Mouse (Mus musculus) liver, embryonic 14.5 days (tissue): ENCODE data around the gene Dusp22. TPM values are rescaled to one million over a fixed set of nuclear protein-coding genes. Genes with fewer than 3 reads are reported as not detected.

ENCODE experiments used
- ATAC-seq: fragments of 200-750 bp; cut with Nextera tagmentation; 2 replicates; pipeline ENCODE4 v1.8.0; 2017; ENCODE audit warnings: moderate number of reproducible peaks, mild to moderate bottlenecking, moderate library complexity; ENCODE audit not compliant: insufficient read depth
- DNase-seq, 3 experiments: peaks; one replicate each; pipeline ENCODE4 v3.0.0-alpha.2; 2012 to 2013; ENCODE audit warnings: low read depth in 3 of 3, low spot score in 3 of 3
- H3K27ac ChIP-seq: fragments of 300-500 bp; sonication (generic); 2 replicates; pipeline ENCODE4 v1.5.1; 2014; ENCODE audit warnings: moderate library complexity, mild to moderate bottlenecking, control low read depth, inconsistent platforms
- H3K27me3 ChIP-seq: fragments of 300-500 bp; sonication (generic); 2 replicates; pipeline ENCODE4 v1.6.1; 2014; ENCODE audit warnings: mild to moderate bottlenecking, low read length, moderate library complexity; ENCODE audit not compliant: control insufficient read depth, insufficient read depth
- H3K36me3 ChIP-seq: fragments of 300-500 bp; sonication (generic); replicated peaks from 2 replicates; pipeline ENCODE4 v1.6.1; 2014; ENCODE audit warnings: low read depth; ENCODE audit not compliant: control insufficient read depth, insufficient read depth
- H3K4me1 ChIP-seq, 2 experiments: fragments of 200-500 bp in 1 of 2; fragments of 300-500 bp in 1 of 2; sonication (generic) in 1 of 2; replicated peaks; 2 replicates each; pipeline ENCODE4 v1.6.1; 2012 to 2014; ENCODE audit warnings: antibody characterized with exemption in 1 of 2, inconsistent platforms in 1 of 2, low read length in 1 of 2; ENCODE audit not compliant: control insufficient read depth in 2 of 2, insufficient read depth in 2 of 2
- H3K4me2 ChIP-seq: fragments of 300-500 bp; sonication (generic); 2 replicates; pipeline ENCODE4 v1.6.1; 2014; ENCODE audit warnings: low read depth, mild to moderate bottlenecking, control low read depth, moderate library complexity
- H3K4me3 ChIP-seq, 2 experiments: fragments of 200-500 bp in 1 of 2; fragments of 300-500 bp in 1 of 2; sonication (generic) in 1 of 2; 2 replicates each; pipeline ENCODE4 v1.5.1; 2012 to 2014; ENCODE audit warnings: low read depth in 2 of 2, low read length in 2 of 2, mild to moderate bottlenecking in 2 of 2, control low read depth in 1 of 2, inconsistent platforms in 1 of 2, moderate library complexity in 1 of 2; ENCODE audit not compliant: insufficient read depth in 1 of 2
- H3K9ac ChIP-seq: fragments of 300-500 bp; sonication (generic); replicated peaks from 2 replicates; pipeline ENCODE4 v1.6.1; 2014; ENCODE audit warnings: mild to moderate bottlenecking, control low read depth, moderate library complexity
- H3K9me3 ChIP-seq: fragments of 300-500 bp; sonication (generic); 2 replicates; pipeline ENCODE4 v1.6.1; 2016; ENCODE audit warnings: low read length, mixed read lengths; ENCODE audit not compliant: control insufficient read depth
- CTCF ChIP-seq: IDR thresholded peaks from 2 replicates; pipeline ENCODE4 v1.5.1; 2016; ENCODE audit warnings: antibody characterized with exemption, low read depth, control low read depth
- EP300 ChIP-seq: IDR thresholded peaks from 2 replicates; pipeline ENCODE4 v1.6.1; 2016; ENCODE audit warnings: antibody characterized with exemption, low read depth
- WGBS: fragments of 180-500 bp; shearing (Covaris S2); extraction: QIAGEN DNeasy Blood & Tissue Kit; methylation state at CpG from one replicate; pipeline ENCODE4 v1.1.7; 2014; ENCODE audit not compliant: insufficient replicate concordance; 5-methylcytosine and 5-hydroxymethylcytosine counted together
- polyA plus RNA-seq, 2 experiments: library from polyadenylated mRNA; depleted of rRNA in 1 of 2; stranded (reverse) in 1 of 2; unstranded in 1 of 2; fragments of >200 nt; fragmentation: Nextera tagmentation in 1 of 2; extraction: Ambion mirVana in 1 of 2; gene quantifications; 2 replicates each; pipeline versions ENCODE4 v1.2.1 to v1.2.3; 2012 to 2014

The Dusp22 gene
- polyA plus RNA-seq, 2 experiments, result 3.8 to 6.1 TPM

- H3K4me2 ChIP-seq, result no peak overlapping the region
- H3K27ac ChIP-seq, result no peak overlapping the region
- TF ChIP-seq EP300, result no peak
- TF ChIP-seq CTCF, result no peak
- no peak overlapping the region for H3K4me3 ChIP-seq
- WGBS, result 62% methylated on average over 5 of the region's 5 CpGs
- ATAC-seq (no peak), DNase-seq (no peak)
- no peak overlapping the region for H3K9ac ChIP-seq
- H3K9me3 ChIP-seq, result no peaks in the 10 kb centered on the region
- H3K4me1 ChIP-seq, result no peaks in the 10 kb centered on the region
- no peaks in the 10 kb centered on the region for H3K36me3 ChIP-seq
- H3K27me3 ChIP-seq, result no peaks in the 10 kb centered on the region
These were observed 8.5 kb downstream of the Dusp22 start for GRCm38 (mm10) chr13:30668301-30668700.

- ATAC-seq (no peak), DNase-seq (no peak)
- Histone ChIP-seq H3K4me3 (no peak overlapping the region), H3K4me2 (no peak overlapping the region), H3K4me1 (no peaks in the 10 kb centered on the region), H3K36me3 (no peaks in the 10 kb centered on the region), H3K27me3 (no peaks in the 10 kb centered on the region), H3K27ac (no peak overlapping the region), H3K9me3 (no peaks in the 10 kb centered on the region), H3K9ac (no peak overlapping the region)
- TF ChIP-seq EP300, result no peak
- WGBS, result 60% methylated on average over 3 of the region's 3 CpGs
These were observed 9.5 kb downstream of the Dusp22 start for GRCm38 (mm10) chr13:30669277-30669676.

- Histone ChIP-seq H3K36me3 (no peaks in the 10 kb centered on the region), H3K9ac (no peak overlapping the region), H3K4me1 (no peaks in the 10 kb centered on the region), H3K27ac (no peak overlapping the region), H3K4me2 (no peak overlapping the region), H3K4me3 (no peak overlapping the region), H3K9me3 (no peaks in the 10 kb centered on the region), H3K27me3 (no peaks in the 10 kb centered on the region)
- TF ChIP-seq EP300 (no peak), CTCF (no peak)
- DNase-seq (no peak), ATAC-seq (no peak)
- WGBS, result 57% methylated on average over 5 of the region's 5 CpGs
These were observed 14.1 kb downstream of the Dusp22 start for GRCm38 (mm10) chr13:30673878-30674277.

- Histone ChIP-seq H3K4me2 (no peak overlapping the region), H3K36me3 (no peaks in the 10 kb centered on the region), H3K27me3 (no peaks in the 10 kb centered on the region), H3K27ac (no peak overlapping the region), H3K4me1 (no peaks in the 10 kb centered on the region), H3K9me3 (no peaks in the 10 kb centered on the region), H3K4me3 (no peak overlapping the region), H3K9ac (no peak overlapping the region)
- TF ChIP-seq EP300, result no peak
- TF ChIP-seq CTCF, result no peak
- 65% methylated on average over 5 of the region's 5 CpGs for WGBS
- no peak for ATAC-seq
- no peak for DNase-seq
These were observed 19.0 kb downstream of the Dusp22 start for GRCm38 (mm10) chr13:30678822-30679221.

GRCm38 (mm10) chr13:30681866-30682265, 22.1 kb downstream of the Dusp22 start:
- 19% methylated on average over 4 of the region's 4 CpGs for WGBS
- Histone ChIP-seq H3K4me2 (no peak overlapping the region), H3K27me3 (no peaks in the 10 kb centered on the region), H3K9ac (no peak overlapping the region), H3K27ac (no peak overlapping the region), H3K36me3 (no peaks in the 10 kb centered on the region), H3K9me3 (no peaks in the 10 kb centered on the region), H3K4me3 (no peak overlapping the region), H3K4me1 (no peaks in the 10 kb centered on the region)
- TF ChIP-seq CTCF, result no peak
- no peak for TF ChIP-seq EP300
- no peak for ATAC-seq
- no peak for DNase-seq
